Mouse (Mus musculus) forebrain, embryonic 11.5 days (tissue): ENCODE results near the gene Tmem135. TPM values are rescaled to one million over a fixed set of nuclear protein-coding genes. Genes with fewer than 3 reads are reported as not detected.
A peak's percentile ranks its signal among the peaks of the same experiment; 100 is the strongest.

Source experiments
- ATAC-seq: fragments of 200-750 bp; cut with Nextera tagmentation; replicated peaks from 2 replicates; pipeline ENCODE4 v1.8.0; 2017; ENCODE audit warnings: moderate TSS enrichment; ENCODE audit not compliant: low FRiP score
- DNase-seq: peaks from one replicate; pipeline ENCODE4 v3.0.0-alpha.2; 2017; ENCODE audit warnings: low spot score
- H3K27ac ChIP-seq: fragments of 300-500 bp; sonication (generic); 2 replicates; pipeline ENCODE4 v1.5.1; 2014; ENCODE audit warnings: low read depth, low read length
- H3K27me3 ChIP-seq: fragments of 300-500 bp; sonication (generic); 2 replicates; pipeline ENCODE4 v1.6.1; 2014; ENCODE audit warnings: mild to moderate bottlenecking, low read length, mixed read lengths; ENCODE audit not compliant: control insufficient read depth, insufficient read depth
- H3K36me3 ChIP-seq: fragments of 300-500 bp; sonication (generic); 2 replicates; pipeline ENCODE4 v1.6.1; 2014; ENCODE audit warnings: mild to moderate bottlenecking, low read length, moderate library complexity, mixed read lengths; ENCODE audit not compliant: control insufficient read depth, insufficient read depth
- H3K4me1 ChIP-seq: fragments of 300-500 bp; sonication (generic); replicated peaks from 2 replicates; pipeline ENCODE4 v1.6.1; 2014; ENCODE audit warnings: low read length, mixed read lengths; ENCODE audit not compliant: control insufficient read depth, insufficient read depth
- H3K4me2 ChIP-seq: fragments of 300-500 bp; sonication (generic); 2 replicates; pipeline ENCODE4 v1.6.1; 2014; ENCODE audit warnings: low read depth, mild to moderate bottlenecking, low read length, moderate library complexity, mixed read lengths; ENCODE audit not compliant: severe bottlenecking
- H3K4me3 ChIP-seq: fragments of 300-500 bp; sonication (generic); 2 replicates; pipeline ENCODE4 v1.5.1; 2014; ENCODE audit warnings: low read depth, low read length
- H3K9ac ChIP-seq: fragments of 300-500 bp; sonication (generic); 2 replicates; pipeline ENCODE4 v1.6.1; 2014; ENCODE audit warnings: low read length
- H3K9me3 ChIP-seq: fragments of 300-500 bp; sonication (generic); 2 replicates; pipeline ENCODE4 v1.6.1; 2016; ENCODE audit warnings: low read length, mixed read lengths; ENCODE audit not compliant: control insufficient read depth
- WGBS: fragments of 180-500 bp; shearing (Covaris S2); extraction: QIAGEN DNeasy Blood & Tissue Kit; methylation state at CpG from one replicate; pipeline ENCODE4 v1.1.7; 2014; 5-methylcytosine and 5-hydroxymethylcytosine counted together
- polyA plus RNA-seq: library from polyadenylated mRNA; unstranded; fragments of >200 nt; fragmentation: Nextera tagmentation; extraction: Ambion mirVana; gene quantifications from 2 replicates; pipeline ENCODE4 v1.2.1, GENCODE M21; 2014

The Tmem135 gene
- polyA plus RNA-seq, 1 experiment from 2014 or later = 16.2 TPM

DNA sequence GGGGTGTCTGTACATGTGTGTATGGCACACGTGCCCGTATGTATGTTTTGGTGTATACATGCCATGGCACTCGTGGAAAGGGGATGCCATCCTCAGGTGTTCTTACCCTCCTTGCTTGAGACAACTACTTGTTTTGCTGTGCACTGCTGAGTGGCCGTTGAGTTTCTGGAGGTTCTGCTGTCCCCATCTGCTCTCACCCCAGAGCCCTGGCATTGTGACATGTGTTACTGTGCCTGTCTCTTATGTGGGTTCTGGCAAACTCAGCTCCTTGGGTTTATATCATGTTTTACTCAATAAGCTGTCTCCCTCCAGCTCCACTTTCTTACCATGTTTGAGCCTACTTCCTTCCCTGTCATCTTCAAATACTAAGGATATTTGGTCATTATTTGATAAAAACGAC is 40.0 kb downstream of the Tmem135 start:
- Histone ChIP-seq H3K4me1 (no peaks in the 10 kb centered on the region), H3K27ac (no peak overlapping the region), H3K4me2 (no peak overlapping the region), H3K36me3 (no peaks in the 10 kb centered on the region), H3K9me3 (no peaks in the 10 kb centered on the region), H3K9ac (no peak overlapping the region), H3K27me3 (no peaks in the 10 kb centered on the region), H3K4me3 (no peak overlapping the region)
- DNase-seq (no peak), ATAC-seq (no peak)
- 90% methylated on average over 5 of the region's 5 CpGs for WGBS

GRCm38 (mm10) chr7:89356307-89356706 is 47.7 kb downstream of the Tmem135 start:
- WGBS = 80% methylated on average over 4 of the region's 4 CpGs
- no peak overlapping the region for H3K27ac ChIP-seq
- no peak for DNase-seq
- H3K27me3 ChIP-seq = no peaks in the 10 kb centered on the region
- H3K9ac ChIP-seq = no peak overlapping the region
- H3K9me3 ChIP-seq = no peaks in the 10 kb centered on the region
- H3K36me3 ChIP-seq = no peaks in the 10 kb centered on the region
- H3K4me1 ChIP-seq = no peaks in the 10 kb centered on the region
- no peak overlapping the region for H3K4me3 ChIP-seq
- H3K4me2 ChIP-seq = no peak overlapping the region
- ATAC-seq = no peak

GRCm38 (mm10) chr7:89355519-89356255 is 48.3 kb downstream of the Tmem135 start:
- WGBS = 81% methylated on average over 8 of the region's 8 CpGs
- Histone ChIP-seq H3K27ac (no peak overlapping the region), H3K9ac (no peak overlapping the region), H3K4me2 (no peak overlapping the region), H3K27me3 (no peaks in the 10 kb centered on the region), H3K4me3 (no peak overlapping the region), H3K4me1 (no peaks in the 10 kb centered on the region), H3K9me3 (no peaks in the 10 kb centered on the region), H3K36me3 (no peaks in the 10 kb centered on the region)
- DNase-seq (no peak), ATAC-seq (no peak)

GRCm38 (mm10) chr7:89342021-89342420 is 62.0 kb downstream of the Tmem135 start:
- ATAC-seq (no peak), DNase-seq (no peak)
- Histone ChIP-seq H3K36me3 (no peaks in the 10 kb centered on the region), H3K27me3 (no peaks in the 10 kb centered on the region), H3K4me2 (no peak overlapping the region), H3K9ac (no peak overlapping the region), H3K9me3 (no peaks in the 10 kb centered on the region), H3K27ac (no peak overlapping the region), H3K4me3 (no peak overlapping the region), H3K4me1 (no peaks in the 10 kb centered on the region; the same call in 1 of the 2 replicates)

DNA sequence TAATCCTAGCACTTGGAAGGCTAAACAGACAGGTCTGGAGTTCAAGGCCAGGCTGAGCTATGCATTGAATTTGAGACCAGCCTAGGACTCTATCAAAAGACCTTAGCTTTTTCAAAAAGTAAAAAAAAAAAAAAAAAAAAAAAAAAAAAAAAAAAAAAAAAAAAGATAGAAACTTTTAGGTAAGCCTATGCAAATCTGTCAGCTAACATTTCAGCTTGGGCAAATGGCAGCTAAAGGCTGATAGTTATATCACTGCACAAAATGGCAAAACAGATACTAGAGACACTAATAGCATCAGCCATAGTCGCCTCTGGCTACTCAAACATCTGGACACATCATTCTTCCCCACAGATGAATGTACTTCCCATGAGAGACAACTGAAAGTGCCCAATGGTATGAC is 64.2 kb downstream of the Tmem135 start:
- ATAC-seq = no peak
- Histone ChIP-seq H3K9ac (no peak overlapping the region), H3K4me2 (no peak overlapping the region), H3K9me3 (no peaks in the 10 kb centered on the region), H3K27me3 (no peaks in the 10 kb centered on the region), H3K36me3 (no peaks in the 10 kb centered on the region), H3K4me1 (no peaks in the 10 kb centered on the region; the same call in 1 of the 2 replicates), H3K27ac (no peak overlapping the region), H3K4me3 (no peak overlapping the region)
- no peak for DNase-seq
- 97% methylated on average over 1 of the region's 1 CpGs for WGBS

- no peaks in the 10 kb centered on the region for H3K36me3 ChIP-seq
- H3K9me3 ChIP-seq = no peaks in the 10 kb centered on the region
- no peaks in the 10 kb centered on the region for H3K27me3 ChIP-seq
- no peak overlapping the region; the same call in 1 of the 2 replicates for H3K27ac ChIP-seq
- H3K9ac ChIP-seq = peak overlapping the region; percentile 81
- peak overlapping the region; percentile 92 for H3K4me2 ChIP-seq
- peak overlapping the region; percentile 81 for H3K4me3 ChIP-seq
- ATAC-seq (peak; percentile 57), DNase-seq (no peak)
- no peaks in the 10 kb centered on the region; the same call in 1 of the 2 replicates for H3K4me1 ChIP-seq
Measured at GRCm38 (mm10) chr7:89339142-89339435, 64.9 kb downstream of the Tmem135 start.

GRCm38 (mm10) chr7:89338350-89339141 is 65.5 kb downstream of the Tmem135 start:
- H3K4me3 ChIP-seq = peak overlapping the region; percentile 81
- WGBS = under 1% methylated on average over 55 of the region's 57 CpGs
- peak overlapping the region; percentile 92 for H3K4me2 ChIP-seq
- DNase-seq (peak; percentile 92), ATAC-seq (peak; percentile 96)
- no peaks in the 10 kb centered on the region; the same call in 1 of the 2 replicates for H3K4me1 ChIP-seq
- H3K36me3 ChIP-seq = no peaks in the 10 kb centered on the region
- H3K27me3 ChIP-seq = no peaks in the 10 kb centered on the region
- H3K9me3 ChIP-seq = no peaks in the 10 kb centered on the region
- no peak overlapping the region; the same call in 1 of the 2 replicates for H3K27ac ChIP-seq
- peak overlapping the region; percentile 81 for H3K9ac ChIP-seq

DNA sequence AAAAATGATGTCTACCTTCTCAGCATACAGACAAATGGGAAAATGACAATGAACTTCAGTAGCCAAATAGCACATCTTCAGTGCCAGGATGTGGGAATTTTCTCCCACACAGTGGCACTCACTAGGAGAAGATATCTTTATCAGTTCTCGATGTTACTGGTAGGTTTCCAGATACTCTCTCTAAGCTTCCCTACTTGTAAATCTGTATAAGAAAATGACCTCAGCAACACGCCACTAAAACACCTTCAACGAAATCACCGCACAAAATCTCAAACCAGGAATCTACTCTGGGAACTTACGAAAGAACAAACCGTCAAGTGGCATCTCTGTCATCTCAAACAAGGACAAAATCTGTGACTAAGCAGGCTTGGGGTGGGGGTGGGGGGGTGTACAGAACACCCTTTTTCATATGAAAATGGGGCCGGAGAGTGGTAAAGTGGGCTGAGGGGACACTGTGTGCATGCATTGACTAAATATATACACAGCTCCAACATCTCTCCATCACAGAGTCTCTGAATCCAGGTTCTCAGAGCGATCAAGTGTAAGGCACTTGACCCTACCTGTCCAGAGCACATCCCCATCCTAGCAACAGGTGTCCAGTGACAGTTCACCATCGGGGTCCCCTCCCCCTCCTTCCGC is 66.2 kb downstream of the Tmem135 start:
- WGBS = 50% methylated on average over 10 of the region's 10 CpGs
- DNase-seq (no peak), ATAC-seq (no peak; the same call in none of the 2 replicates)
- H3K4me3 ChIP-seq = peak overlapping the region; percentile 81
- no peak overlapping the region for H3K27ac ChIP-seq
- no peaks in the 10 kb centered on the region for H3K36me3 ChIP-seq
- H3K27me3 ChIP-seq = no peaks in the 10 kb centered on the region
- H3K4me2 ChIP-seq = peak overlapping the region; percentile 92
- H3K4me1 ChIP-seq = no peaks in the 10 kb centered on the region; the same call in 1 of the 2 replicates
- H3K9me3 ChIP-seq = no peaks in the 10 kb centered on the region
- peak overlapping the region; percentile 81 for H3K9ac ChIP-seq
